28 mouse cellular contexts compared by ENCODE assay signal in the genomic region with DNA sequence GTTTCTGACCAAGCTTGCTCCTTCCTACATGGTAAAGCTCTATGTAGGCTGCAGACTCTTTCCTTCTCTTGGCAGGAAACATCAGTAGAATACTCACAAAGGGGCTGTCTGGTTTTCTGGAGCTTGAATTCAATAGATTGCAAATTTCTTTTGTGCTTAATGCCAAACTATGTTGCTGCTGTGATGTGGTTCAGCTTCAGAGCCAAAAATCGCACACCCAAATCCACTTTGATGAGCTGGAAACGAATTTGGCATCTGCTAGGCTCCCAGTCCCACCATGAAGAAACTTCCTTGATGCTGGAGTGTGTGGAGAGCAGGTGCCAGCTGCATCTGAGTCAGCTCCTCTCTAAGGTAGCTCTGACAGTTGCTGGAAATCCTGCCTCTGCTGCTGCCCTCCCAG. TPM values are rescaled to one million over a fixed set of nuclear protein-coding genes. Genes with fewer than 3 reads are reported as not detected.
DNase-seq lines count a peak whose midpoint lies in the region; ATAC-seq and TF ChIP-seq lines count a peak whose summit lies in the region.
"Had no signal": no experiment of that assay in that cellular context is flagged by ENCODE, and none has a peak within 500 bp of the region (broad histone marks: within the 10 kb centered on the region; RNA-seq: fewer than 3 reads in every experiment).

No protein-coding gene starts in this region.

- ATAC-seq in frontal cortex, adult (ENCODE audit: low TSS enrichment), result peak; percentile 81
- ATAC-seq: intestine, embryonic 15.5 days; midbrain, embryonic 16.5 days had no signal

- H3K36me3 ChIP-seq in kidney, adult 2 months (ENCODE audit: control insufficient read depth, insufficient read depth, low read length), result no peaks in the 10 kb centered on the region
- H3K36me3 ChIP-seq: embryonic facial prominence, embryonic 12.5 days; hindbrain, embryonic 13.5 days; intestine, embryonic 15.5 days had no signal

- no peak for DNase-seq in frontal cortex, postnatal 14 days (ENCODE audit: low spot score in 2 of 2)
- DNase-seq in left cerebral cortex, postnatal 4 days, result peak; percentile 27
- DNase-seq in left cerebral cortex, postnatal 10 days (ENCODE audit: extremely low spot score in 1 of 2, low spot score in 2 of 2), result no peak
- DNase-seq in brain, adult 2 months (ENCODE audit: low read depth, low spot score), result peak; percentile 76
- peak; percentile 26 for DNase-seq in right cerebral cortex, postnatal 25 days
- no peak for DNase-seq in kidney, adult 2 months
- DNase-seq: adrenal gland, adult 8-10 months; cerebellum, adult 9-11 months; gastrocnemius, adult 2 months; heart, postnatal 10 days; lung, adult 18-20 months; lung, postnatal 14 days; spleen, adult 18-20 months had no signal

- WGBS in kidney, adult 2 months, result 84% methylated on average over 2 of the region's 2 CpGs

- no peaks in the 10 kb centered on the region for H3K4me1 ChIP-seq in kidney, adult 2 months (ENCODE audit: control insufficient read depth, insufficient read depth, low read length)
- H3K4me1 ChIP-seq: embryonic facial prominence, embryonic 12.5 days; intestine, embryonic 15.5 days had no signal

- H3K4me3 ChIP-seq in kidney, adult 2 months (ENCODE audit: insufficient read depth, low read depth, low read length), result no peak overlapping the region
- H3K4me3 ChIP-seq: embryonic facial prominence, embryonic 12.5 days; gastrocnemius, adult 2 months; hindbrain, embryonic 13.5 days; intestine, embryonic 15.5 days had no signal

- no peak for TF ChIP-seq CTCF in kidney, adult 2 months (conservative IDR thresholded peaks at IDR 0.05; ENCODE audit: insufficient read depth, insufficient read length, low read depth, low read length)

- no peak for TF ChIP-seq POLR2A in kidney, adult 2 months (IDR thresholded peaks at IDR 0.05; ENCODE audit: low read depth, low read length)

- no peak overlapping the region for H3K27ac ChIP-seq in kidney, adult 2 months (ENCODE audit: insufficient read depth, low read depth, low read length)
- H3K27ac ChIP-seq: embryonic facial prominence, embryonic 12.5 days; gastrocnemius, adult 2 months; hindbrain, embryonic 13.5 days; intestine, embryonic 15.5 days had no signal

- H3K27me3 ChIP-seq in kidney, adult 2 months (replicated peaks; ENCODE audit: control insufficient read depth, insufficient read depth, low read length), result no peaks in the 10 kb centered on the region
- H3K27me3 ChIP-seq: embryonic facial prominence, embryonic 12.5 days; hindbrain, embryonic 13.5 days; intestine, embryonic 15.5 days had no signal

- intact Hi-C loops in left cerebral cortex, postnatal 4 days (cut with DNase I), result no loop called here
- intact Hi-C loops in left cerebral cortex, postnatal 10 days (cut with DNase I), result no loop called here

RNA-seq across cellular contexts. Expression of a gene that starts 6.0 kb away (rescaled TPM):
- under 1 TPM in 1 of 2 experiments, not detected in 1; 0.50 TPM for total RNA-seq in left cerebral cortex, postnatal 4 days (2021)
- total RNA-seq in left cerebral cortex, postnatal 10 days (2021), result under 1 TPM in 1 of 2 experiments, not detected in 1; 0.61 TPM
- 0.12 and 0.13 TPM in 2 replicates for polyA plus RNA-seq in kidney, adult 2 months (2012; rRNA removed)
- total RNA-seq: adrenal gland, adult 8-10 months; gastrocnemius, adult 2 months; heart, postnatal 10 days; layer of hippocampus, postnatal 14 days; megakaryocyte, adult 5-6 weeks; neutrophil, adult 5-6 weeks had no signal
- polyA plus RNA-seq: C2C12; cortical plate, adult 2 months; embryonic facial prominence, embryonic 12.5 days; heart, embryonic 11.5 days; hindbrain, embryonic 13.5 days; intestine, embryonic 15.5 days; kidney, embryonic 14.5 days; large intestine, adult 2 months; limb, embryonic 11.5 days; liver, embryonic 11.5 days; midbrain, embryonic 16.5 days had no signal

Comparison
In these comparisons a context has a peak if more than half of its experiments do, and no peak if none do; other contexts are left out.
1. DNase-seq: peak in left cerebral cortex, postnatal 4 days (single experiment), brain, adult 2 months (single experiment) and right cerebral cortex, postnatal 25 days (single experiment); none in frontal cortex, postnatal 14 days (0 of 2), left cerebral cortex, postnatal 10 days (0 of 2) and kidney, adult 2 months (single experiment).